Mouse (Mus musculus): Measurements from ENCODE around the gene Mtfr1l. TPM values are rescaled to one million over a fixed set of nuclear protein-coding genes. Genes with fewer than 3 reads are reported as not detected.
A peak's percentile ranks its signal among the peaks of the same experiment; 100 is the strongest.

The Mtfr1l gene
- polyA plus RNA-seq, 1 experiment from 2014 or later, result 160 TPM

- H3K9me3 ChIP-seq, result no peaks in the 10 kb centered on the region
Observed at GRCm38 (mm10) chr4:134534124-134534886, 882 bp downstream of the Mtfr1l start.

GRCm38 (mm10) chr4:134533421-134533820, 1.8 kb downstream of the Mtfr1l start:
- Histone ChIP-seq H3K27ac (no peak overlapping the region), H3K4me3 (peak overlapping the region; percentile 99), H3K9me3 (no peaks in the 10 kb centered on the region), H3K4me1 (replicated peaks) (peaks cover 30% of the 10 kb centered on the region), H3K9ac (peak overlapping the region; percentile 91), H3K27me3 (no peaks in the 10 kb centered on the region), H3K4me2 (peak overlapping the region; percentile 95), H3K36me3 (peaks cover 41% of the 10 kb centered on the region)
- 90% methylated on average over 4 of the region's 4 CpGs for WGBS
- ATAC-seq (ENCODE audit: low FRiP score), result no peak

More at GRCm38 (mm10) chr4:134534124-134534886, 882 bp downstream of the Mtfr1l start:
- Histone ChIP-seq H3K27ac (peak overlapping the region; percentile 90), H3K9ac (peak overlapping the region; percentile 91), H3K4me1 (replicated peaks) (peaks cover 30% of the 10 kb centered on the region), H3K4me2 (peak overlapping the region; percentile 95), H3K36me3 (peaks cover 41% of the 10 kb centered on the region), H3K4me3 (peak overlapping the region; percentile 99), H3K27me3 (no peaks in the 10 kb centered on the region)
- 2% methylated on average over 57 of the region's 57 CpGs for WGBS
- ATAC-seq (ENCODE audit: low FRiP score), result no peak; the same call in 1 of the 2 replicates

- WGBS, result 84% methylated on average over 4 of the region's 4 CpGs
- Histone ChIP-seq H3K27ac (no peak overlapping the region), H3K4me2 (no peak overlapping the region), H3K9ac (no peak overlapping the region), H3K4me1 (replicated peaks) (peaks cover 30% of the 10 kb centered on the region), H3K9me3 (no peaks in the 10 kb centered on the region), H3K27me3 (no peaks in the 10 kb centered on the region), H3K36me3 (peaks cover 42% of the 10 kb centered on the region), H3K4me3 (no peak overlapping the region)
- ATAC-seq (ENCODE audit: low FRiP score), result no peak
Observed at GRCm38 (mm10) chr4:134532928-134533327, 2.3 kb downstream of the Mtfr1l start.

- H3K4me3 ChIP-seq, result no peak overlapping the region
- 82% methylated on average over 5 of the region's 5 CpGs for WGBS
- H3K4me2 ChIP-seq, result no peak overlapping the region
- H3K9ac ChIP-seq, result no peak overlapping the region
- peak overlapping the region; percentile 60; the same call in 1 of the 2 replicates for H3K27ac ChIP-seq
- no peak for ATAC-seq (ENCODE audit: low FRiP score)
- H3K4me1 ChIP-seq (replicated peaks), result no peaks in the 10 kb centered on the region; the same call in 1 of the 2 replicates
- H3K36me3 ChIP-seq, result peaks cover 66% of the 10 kb centered on the region
- H3K9me3 ChIP-seq, result no peaks in the 10 kb centered on the region
- H3K27me3 ChIP-seq, result no peaks in the 10 kb centered on the region
Observed at GRCm38 (mm10) chr4:134526220-134526619, 9.0 kb downstream of the Mtfr1l start.

- Histone ChIP-seq H3K4me2 (no peak overlapping the region), H3K27ac (0 out of 2 replicates have a peak overlapping the region, but pooled peaks have one; percentile 60), H3K4me1 (replicated peaks) (no peaks in the 10 kb centered on the region; the same call in 1 of the 2 replicates), H3K36me3 (peaks cover 62% of the 10 kb centered on the region), H3K27me3 (no peaks in the 10 kb centered on the region), H3K4me3 (no peak overlapping the region), H3K9ac (no peak overlapping the region), H3K9me3 (no peaks in the 10 kb centered on the region)
- no peak for ATAC-seq (ENCODE audit: low FRiP score)
- 68% methylated on average over 5 of the region's 5 CpGs for WGBS
Observed at GRCm38 (mm10) chr4:134525806-134526205, 9.4 kb downstream of the Mtfr1l start.

- Histone ChIP-seq H3K4me2 (no peak overlapping the region), H3K4me1 (replicated peaks) (no peaks in the 10 kb centered on the region; the same call in 1 of the 2 replicates), H3K4me3 (no peak overlapping the region), H3K36me3 (peaks cover 38% of the 10 kb centered on the region), H3K27ac (no peak overlapping the region), H3K9me3 (no peaks in the 10 kb centered on the region), H3K9ac (no peak overlapping the region), H3K27me3 (no peaks in the 10 kb centered on the region)
- WGBS, result 89% methylated on average over 4 of the region's 4 CpGs
- no peak for ATAC-seq (ENCODE audit: low FRiP score)
Observed at GRCm38 (mm10) chr4:134523447-134523846, 11.7 kb downstream of the Mtfr1l start.

- no peak for ATAC-seq (ENCODE audit: low FRiP score)
Observed at GRCm38 (mm10) chr4:134519281-134519680, 15.9 kb downstream of the Mtfr1l start.

GRCm38 (mm10) chr4:134518541-134518940, 16.6 kb downstream of the Mtfr1l start:
- no peaks in the 10 kb centered on the region for H3K27me3 ChIP-seq
- no peaks in the 10 kb centered on the region for H3K4me1 ChIP-seq (replicated peaks)
- no peak overlapping the region for H3K9ac ChIP-seq
- H3K4me3 ChIP-seq, result no peak overlapping the region
- no peak overlapping the region for H3K4me2 ChIP-seq
- WGBS, result 96% methylated on average over 4 of the region's 4 CpGs
- no peaks in the 10 kb centered on the region for H3K36me3 ChIP-seq
- no peaks in the 10 kb centered on the region for H3K9me3 ChIP-seq
- no peak for ATAC-seq (ENCODE audit: low FRiP score)
- H3K27ac ChIP-seq, result no peak overlapping the region

More at GRCm38 (mm10) chr4:134519281-134519680, 15.9 kb downstream of the Mtfr1l start:
- no peaks in the 10 kb centered on the region for H3K4me1 ChIP-seq (replicated peaks)
- no peak overlapping the region for H3K9ac ChIP-seq
- no peaks in the 10 kb centered on the region for H3K36me3 ChIP-seq
- H3K27ac ChIP-seq, result no peak overlapping the region
- H3K9me3 ChIP-seq, result no peaks in the 10 kb centered on the region
- no peak overlapping the region for H3K4me3 ChIP-seq
- no peaks in the 10 kb centered on the region for H3K27me3 ChIP-seq
- H3K4me2 ChIP-seq, result no peak overlapping the region

GRCm38 (mm10) chr4:134517719-134518118, 17.5 kb downstream of the Mtfr1l start:
- 91% methylated on average over 10 of the region's 10 CpGs for WGBS
- Histone ChIP-seq H3K9ac (no peak overlapping the region), H3K27ac (no peak overlapping the region), H3K36me3 (no peaks in the 10 kb centered on the region), H3K9me3 (no peaks in the 10 kb centered on the region), H3K4me1 (replicated peaks) (no peaks in the 10 kb centered on the region; the same call in 1 of the 2 replicates), H3K4me3 (no peak overlapping the region), H3K27me3 (no peaks in the 10 kb centered on the region), H3K4me2 (no peak overlapping the region)
- no peak for ATAC-seq (ENCODE audit: low FRiP score)

GRCm38 (mm10) chr4:134516981-134517380, 18.2 kb downstream of the Mtfr1l start:
- no peak overlapping the region for H3K27ac ChIP-seq
- H3K4me1 ChIP-seq (replicated peaks), result no peaks in the 10 kb centered on the region; the same call in 1 of the 2 replicates
- 84% methylated on average over 8 of the region's 8 CpGs for WGBS
- no peak for ATAC-seq (ENCODE audit: low FRiP score)
- no peaks in the 10 kb centered on the region for H3K9me3 ChIP-seq
- H3K36me3 ChIP-seq, result no peaks in the 10 kb centered on the region
- H3K27me3 ChIP-seq, result no peaks in the 10 kb centered on the region
- H3K9ac ChIP-seq, result no peak overlapping the region
- no peak overlapping the region for H3K4me3 ChIP-seq
- H3K4me2 ChIP-seq, result no peak overlapping the region

- H3K9ac ChIP-seq, result 0 out of 2 replicates have a peak overlapping the region, but pooled peaks have one; percentile 26
- H3K9me3 ChIP-seq, result no peaks in the 10 kb centered on the region
- no peaks in the 10 kb centered on the region for H3K27me3 ChIP-seq
- peaks cover 6% of the 10 kb centered on the region for H3K4me1 ChIP-seq (replicated peaks)
- 88% methylated on average over 7 of the region's 7 CpGs for WGBS
- no peaks in the 10 kb centered on the region for H3K36me3 ChIP-seq
- H3K4me3 ChIP-seq, result no peak overlapping the region
- H3K27ac ChIP-seq, result no peak overlapping the region
- H3K4me2 ChIP-seq, result no peak overlapping the region
- no peak for ATAC-seq (ENCODE audit: low FRiP score)
Observed at GRCm38 (mm10) chr4:134515614-134516013, 19.6 kb downstream of the Mtfr1l start.

- Histone ChIP-seq H3K36me3 (no peaks in the 10 kb centered on the region), H3K27ac (no peak overlapping the region), H3K9me3 (no peaks in the 10 kb centered on the region), H3K4me2 (no peak overlapping the region), H3K9ac (no peak overlapping the region; the same call in 1 of the 2 replicates), H3K4me3 (no peak overlapping the region), H3K4me1 (replicated peaks) (peaks cover 6% of the 10 kb centered on the region), H3K27me3 (no peaks in the 10 kb centered on the region)
- 90% methylated on average over 11 of the region's 11 CpGs for WGBS
- no peak for ATAC-seq (ENCODE audit: low FRiP score)
Observed at GRCm38 (mm10) chr4:134514309-134514930, 20.8 kb downstream of the Mtfr1l start.
